Mouse (Mus musculus) limb, embryonic 14.5 days (tissue): Measurements from ENCODE around the gene Rpl6. TPM values are rescaled to one million over a fixed set of nuclear protein-coding genes. Genes with fewer than 3 reads are reported as not detected.
"Not testable (repeated sequence)": the region's sequence is repeated elsewhere in the genome, so short reads cannot be mapped to it uniquely, and the experiment has no call there.

ENCODE experiments used
- ATAC-seq: fragments of 200-750 bp; cut with Nextera tagmentation; 2 replicates; pipeline ENCODE4 v1.8.0; 2017; ENCODE audit warnings: low read depth, moderate number of reproducible peaks, moderate TSS enrichment; ENCODE audit not compliant: low FRiP score
- DNase-seq: peaks from one replicate; pipeline ENCODE4 v3.0.0-alpha.2; 2015; ENCODE audit warnings: low spot score
- H3K27ac ChIP-seq: fragments of 300-500 bp; sonication (generic); replicated peaks from 2 replicates; pipeline ENCODE4 v1.5.1; 2014; ENCODE audit warnings: low read depth, mild to moderate bottlenecking, low read length, moderate library complexity, mixed read lengths
- H3K27me3 ChIP-seq: fragments of 300-500 bp; sonication (generic); 2 replicates; pipeline ENCODE4 v1.6.1; 2014; ENCODE audit warnings: low read length, mixed read lengths; ENCODE audit not compliant: control insufficient read depth, insufficient read depth
- H3K36me3 ChIP-seq: fragments of 300-500 bp; sonication (generic); 2 replicates; pipeline ENCODE4 v1.6.1; 2014; ENCODE audit warnings: mild to moderate bottlenecking, low read length, moderate library complexity, mixed read lengths; ENCODE audit not compliant: control insufficient read depth, insufficient read depth
- H3K4me1 ChIP-seq: fragments of 300-500 bp; sonication (generic); 2 replicates; pipeline ENCODE4 v1.6.1; 2014; ENCODE audit warnings: antibody characterized with exemption, low read length, mixed read lengths; ENCODE audit not compliant: control insufficient read depth, insufficient read depth
- H3K4me2 ChIP-seq: fragments of 300-500 bp; sonication (generic); replicated peaks from 2 replicates; pipeline ENCODE4 v1.6.1; 2014; ENCODE audit warnings: low read depth, mild to moderate bottlenecking, low read length, moderate library complexity; ENCODE audit not compliant: severe bottlenecking
- H3K4me3 ChIP-seq: fragments of 300-500 bp; sonication (generic); replicated peaks from 2 replicates; pipeline ENCODE4 v1.5.1; 2014; ENCODE audit warnings: low read length
- H3K9ac ChIP-seq: fragments of 300-500 bp; sonication (generic); 2 replicates; pipeline ENCODE4 v1.6.1; 2014; ENCODE audit warnings: mild to moderate bottlenecking, low read depth, low read length, moderate library complexity; ENCODE audit not compliant: severe bottlenecking
- H3K9me3 ChIP-seq: fragments of 300-500 bp; sonication (generic); 2 replicates; pipeline ENCODE4 v1.6.1; 2016; ENCODE audit warnings: low read length; ENCODE audit not compliant: control insufficient read depth
- POLR2A ChIP-seq: fragments of 200-500 bp; IDR thresholded peaks from 2 replicates; pipeline ENCODE4 v1.8.0; 2012; ENCODE audit warnings: inconsistent platforms, mild to moderate bottlenecking, moderate library complexity, borderline replicate concordance; ENCODE audit not compliant: insufficient read depth, insufficient read length; ENCODE audit errors: extremely low read depth
- WGBS: fragments of 180-500 bp; shearing (Covaris S2); extraction: QIAGEN DNeasy Blood & Tissue Kit; methylation state at CpG from one replicate; pipeline ENCODE4 v1.1.7; 2014; 5-methylcytosine and 5-hydroxymethylcytosine counted together
- polyA plus RNA-seq, 2 experiments: library from polyadenylated mRNA; depleted of rRNA in 1 of 2; stranded (reverse) in 1 of 2; unstranded in 1 of 2; fragments of >200 nt; fragmentation: Nextera tagmentation in 1 of 2; extraction: Ambion mirVana in 1 of 2; gene quantifications; 2 replicates each; pipeline versions ENCODE4 v1.2.1 to v1.2.3; 2012 to 2014

The Rpl6 gene
- polyA plus RNA-seq, 2 experiments, result 712 to 1,086 TPM

GRCm38 (mm10) chr5:121215380-121216125, 11.3 kb downstream of the Rpl6 start:
- WGBS, result 51% methylated on average over 13 of the region's 13 CpGs
- Histone ChIP-seq H3K4me1 (no peaks in the 10 kb centered on the region), H3K4me2 (no peak overlapping the region), H3K27ac (no peak overlapping the region), H3K27me3 (no peaks in the 10 kb centered on the region), H3K4me3 (no peak overlapping the region), H3K9ac (no peak overlapping the region), H3K9me3 (no peaks in the 10 kb centered on the region), H3K36me3 (peaks cover 20% of the 10 kb centered on the region)
- ATAC-seq, result no peak
- DNase-seq, result peak; percentile 76
- no peak for TF ChIP-seq POLR2A

- H3K27ac ChIP-seq, result no peak overlapping the region
- H3K4me3 ChIP-seq, result no peak overlapping the region
- H3K4me2 ChIP-seq, result no peak overlapping the region
- DNase-seq, result no peak
- TF ChIP-seq POLR2A, result no peak
- H3K9me3 ChIP-seq, result no peaks in the 10 kb centered on the region
- no peak for ATAC-seq
- no peaks in the 10 kb centered on the region for H3K4me1 ChIP-seq
- no peak overlapping the region for H3K9ac ChIP-seq
- peaks cover 14% of the 10 kb centered on the region for H3K36me3 ChIP-seq
- 83% methylated on average over 12 of the region's 12 CpGs for WGBS
- no peaks in the 10 kb centered on the region for H3K27me3 ChIP-seq
Observed at GRCm38 (mm10) chr5:121216126-121216446, 11.8 kb downstream of the Rpl6 start.

DNA sequence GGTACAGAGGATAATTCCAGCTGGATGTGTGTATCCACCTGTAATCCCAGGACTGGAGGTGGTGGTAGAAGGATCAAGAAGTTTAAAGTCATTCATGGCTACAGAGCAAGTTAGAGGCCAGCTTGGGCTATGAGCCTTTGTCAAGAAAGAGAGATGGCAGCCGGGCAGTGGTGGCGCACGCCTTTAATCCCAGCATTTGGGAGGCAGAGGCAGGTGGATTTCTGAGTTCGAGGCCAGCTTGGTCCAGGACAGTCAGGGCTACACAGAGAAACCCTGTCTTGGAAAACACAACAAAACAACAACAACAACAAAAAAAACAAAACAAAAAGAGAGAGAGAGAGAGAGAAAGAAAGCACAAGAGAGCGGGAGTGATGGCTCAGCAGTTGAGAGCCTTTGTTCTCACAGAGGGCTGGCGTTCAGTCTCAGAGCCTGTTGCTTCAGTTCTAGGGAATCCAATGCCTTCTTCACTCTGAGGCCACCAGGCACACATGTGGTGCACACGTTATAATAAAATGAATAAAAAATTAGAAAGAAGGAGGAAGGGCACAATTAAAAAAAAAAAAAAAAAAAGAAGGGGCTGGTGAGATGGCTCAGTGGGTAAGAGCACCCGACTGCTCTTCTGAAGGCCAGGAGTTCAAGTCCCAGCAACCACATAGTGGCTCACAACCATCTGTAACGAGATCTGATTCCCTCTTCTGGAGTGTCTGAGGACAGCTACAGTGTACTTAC, 12.5 kb downstream of the Rpl6 start:
- not testable (repeated sequence) for H3K4me1 ChIP-seq, H3K27ac ChIP-seq, H3K9ac ChIP-seq, ATAC-seq, H3K4me2 ChIP-seq, DNase-seq, H3K9me3 ChIP-seq, H3K36me3 ChIP-seq, H3K4me3 ChIP-seq, H3K27me3 ChIP-seq
- 87% methylated on average over 9 of the region's 9 CpGs for WGBS

DNA sequence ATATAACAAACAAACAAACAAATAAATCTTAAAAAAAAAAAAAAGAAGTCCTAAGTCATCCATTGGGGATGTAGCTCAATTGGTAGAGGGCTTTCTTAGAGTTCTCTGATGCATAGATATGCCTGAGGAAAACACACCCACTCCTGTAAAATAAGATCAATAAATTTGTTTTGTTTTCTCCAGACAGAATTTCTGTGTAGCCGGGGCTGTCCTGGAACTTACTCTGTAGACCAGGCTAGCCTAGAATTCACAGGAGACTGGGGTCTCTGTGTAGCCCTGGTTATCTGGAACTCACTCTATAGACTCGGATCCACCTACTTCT, 13.0 kb downstream of the Rpl6 start:
- no peak for ATAC-seq
- H3K9ac ChIP-seq, result no peak overlapping the region
- H3K36me3 ChIP-seq, result peaks cover 3% of the 10 kb centered on the region
- H3K4me3 ChIP-seq, result no peak overlapping the region
- no peak for TF ChIP-seq POLR2A
- no peaks in the 10 kb centered on the region for H3K27me3 ChIP-seq
- H3K4me2 ChIP-seq, result no peak overlapping the region
- H3K4me1 ChIP-seq, result peaks cover 7% of the 10 kb centered on the region
- whole genome bisulfite sequencing, result 92% methylated on average over 2 of the region's 2 CpGs
- no peak overlapping the region for H3K27ac ChIP-seq
- no peak for DNase-seq
- no peaks in the 10 kb centered on the region for H3K9me3 ChIP-seq

DNA sequence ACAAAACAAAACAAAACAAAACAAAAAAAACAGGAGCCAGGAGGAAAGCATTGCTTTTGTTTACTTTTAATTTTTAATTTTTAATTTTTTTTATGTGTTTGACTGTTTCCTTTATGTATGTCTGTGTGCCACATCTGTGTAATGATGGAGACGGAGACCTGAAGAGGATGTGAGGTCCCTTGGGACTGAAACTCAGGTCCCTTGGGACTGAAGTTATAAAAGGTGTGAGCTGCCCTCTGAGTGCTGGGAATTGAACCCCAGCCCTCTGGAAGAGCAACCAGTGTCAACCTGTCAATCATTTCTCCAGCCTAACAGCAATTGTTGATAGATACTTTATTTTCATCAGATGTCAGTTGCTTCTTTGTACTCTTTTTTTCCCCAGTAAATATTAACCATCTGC, 14.9 kb downstream of the Rpl6 start:
- no peak overlapping the region for H3K4me3 ChIP-seq
- DNase-seq (peak; percentile 6), ATAC-seq (no peak)
- H3K4me2 ChIP-seq, result no peak overlapping the region; the same call in 1 of the 2 replicates
- H3K9me3 ChIP-seq, result no peaks in the 10 kb centered on the region
- peaks cover 7% of the 10 kb centered on the region for H3K4me1 ChIP-seq
- no peak for TF ChIP-seq POLR2A
- H3K9ac ChIP-seq, result no peak overlapping the region
- no peaks in the 10 kb centered on the region for H3K27me3 ChIP-seq
- H3K36me3 ChIP-seq, result no peaks in the 10 kb centered on the region
- 72% methylated on average over 1 of the region's 1 CpGs for WGBS
- no peak overlapping the region for H3K27ac ChIP-seq
